Mouse (Mus musculus): ENCODE results near the gene Ank.

DNA sequence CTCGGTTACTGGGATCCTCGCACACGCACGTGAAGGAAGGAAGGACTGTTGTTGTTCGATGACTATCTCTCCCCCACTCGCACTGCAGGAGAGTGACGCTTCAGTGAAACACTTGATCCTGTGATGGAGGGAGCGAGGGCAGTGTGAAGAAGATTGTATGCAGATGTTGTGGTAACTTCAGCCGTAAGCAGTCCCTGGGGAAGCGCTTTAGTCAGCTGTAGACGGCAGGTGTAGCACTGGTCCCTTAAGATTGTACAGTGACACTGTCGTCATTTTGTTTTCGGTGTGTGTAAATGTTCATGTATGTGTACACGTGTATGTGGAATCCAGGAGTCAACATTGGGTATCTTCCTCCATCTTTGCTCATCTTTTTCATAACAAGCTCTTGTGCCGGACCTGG is 33.9 kb downstream of the Ank start:
- TF ChIP-seq CTCF (IDR thresholded peaks at IDR 0.05; ENCODE audit: borderline replicate concordance, extremely low read depth, insufficient read depth, insufficient read length), result no peak
- no peak for TF ChIP-seq POLR2A (IDR thresholded peaks at IDR 0.05; ENCODE audit: borderline replicate concordance, extremely low read depth, insufficient read depth, insufficient read length, poor library complexity, severe bottlenecking)
